Mouse (Mus musculus): ENCODE data around the gene Tradd. TPM values are rescaled to one million over a fixed set of nuclear protein-coding genes. Genes with fewer than 3 reads are reported as not detected.
A peak's percentile ranks its signal among the peaks of the same experiment; 100 is the strongest.

Tradd gene
- polyA plus RNA-seq, 1 experiment from 2014 or later = 14.3 TPM

DNA sequence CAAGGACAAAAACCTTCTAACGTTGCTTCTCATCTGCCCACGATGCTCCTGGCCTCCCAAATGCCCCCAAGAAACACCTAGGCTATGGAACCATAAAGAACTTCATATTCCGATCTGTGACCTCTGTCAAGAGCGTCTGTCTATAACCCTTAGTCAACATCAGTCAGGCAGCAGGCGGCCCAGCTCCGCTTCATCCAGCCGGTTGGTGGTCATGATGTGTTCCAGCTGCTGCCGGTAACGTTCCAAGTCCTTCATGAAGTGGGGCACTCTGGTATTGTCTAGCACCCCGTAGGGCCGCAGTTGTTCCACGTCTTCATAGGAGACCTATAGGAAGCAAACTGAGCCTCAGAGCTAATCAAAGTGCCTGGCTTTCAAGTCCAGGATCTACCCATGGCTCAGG is 17.4 kb upstream of the Tradd start:
- H3K9me3 ChIP-seq (ENCODE audit: control insufficient read depth, low read length) = no peaks in the 10 kb centered on the region
- DNase-seq (ENCODE audit: low spot score) = no peak
- H3K4me3 ChIP-seq (ENCODE audit: low read depth, low read length) = no peak overlapping the region
- no peak overlapping the region for H3K9ac ChIP-seq (ENCODE audit: low read depth, low read length)
- H3K27ac ChIP-seq (ENCODE audit: low read depth, low read length) = no peak overlapping the region
- peaks cover 28% of the 10 kb centered on the region for H3K27me3 ChIP-seq (ENCODE audit: control insufficient read depth, insufficient read depth, low read length)
- WGBS = 85% methylated on average over 12 of the region's 12 CpGs
- no peaks in the 10 kb centered on the region for H3K4me1 ChIP-seq (replicated peaks; ENCODE audit: control insufficient read depth, insufficient read depth, low read length)
- no peak for ATAC-seq (ENCODE audit: low FRiP score)
- H3K36me3 ChIP-seq (ENCODE audit: control insufficient read depth, insufficient read depth, low read length) = peaks cover 2% of the 10 kb centered on the region; the same call in 1 of the 2 replicates
- no peak overlapping the region for H3K4me2 ChIP-seq (replicated peaks; ENCODE audit: low read depth, low read length)

DNA sequence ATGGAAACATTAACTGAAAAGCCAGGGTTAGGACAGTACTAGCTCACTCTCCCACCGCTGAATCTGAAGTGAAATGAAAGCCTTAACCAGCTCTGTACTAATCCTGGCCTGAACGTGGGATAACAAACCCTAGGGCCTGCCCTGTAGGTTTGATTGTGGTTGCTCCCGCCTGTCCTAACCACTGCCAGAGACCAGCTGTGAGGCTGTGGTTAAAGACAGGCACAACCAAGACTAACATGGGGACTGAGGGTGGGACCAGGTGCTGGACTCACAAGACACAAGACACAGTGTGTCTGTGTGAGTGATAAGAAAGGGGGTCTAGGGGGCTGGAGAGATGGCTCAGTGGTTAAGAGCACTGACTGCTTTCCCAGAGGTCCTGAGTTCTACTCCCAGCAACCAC is 16.2 kb upstream of the Tradd start:
- H3K4me2 ChIP-seq (replicated peaks; ENCODE audit: low read depth, low read length) = no peak overlapping the region
- no peak overlapping the region for H3K4me3 ChIP-seq (ENCODE audit: low read depth, low read length)
- H3K4me1 ChIP-seq (replicated peaks; ENCODE audit: control insufficient read depth, insufficient read depth, low read length) = peaks cover 10% of the 10 kb centered on the region; the same call in 1 of the 2 replicates
- peaks cover 2% of the 10 kb centered on the region; the same call in 1 of the 2 replicates for H3K36me3 ChIP-seq (ENCODE audit: control insufficient read depth, insufficient read depth, low read length)
- 69% methylated on average over 3 of the region's 3 CpGs for WGBS
- H3K9ac ChIP-seq (ENCODE audit: low read depth, low read length) = no peak overlapping the region
- H3K27ac ChIP-seq (ENCODE audit: low read depth, low read length) = no peak overlapping the region
- H3K27me3 ChIP-seq (ENCODE audit: control insufficient read depth, insufficient read depth, low read length) = peaks cover 41% of the 10 kb centered on the region
- ATAC-seq (ENCODE audit: low FRiP score) (no peak), DNase-seq (ENCODE audit: low spot score) (no peak)
- no peaks in the 10 kb centered on the region for H3K9me3 ChIP-seq (ENCODE audit: control insufficient read depth, low read length)

DNA sequence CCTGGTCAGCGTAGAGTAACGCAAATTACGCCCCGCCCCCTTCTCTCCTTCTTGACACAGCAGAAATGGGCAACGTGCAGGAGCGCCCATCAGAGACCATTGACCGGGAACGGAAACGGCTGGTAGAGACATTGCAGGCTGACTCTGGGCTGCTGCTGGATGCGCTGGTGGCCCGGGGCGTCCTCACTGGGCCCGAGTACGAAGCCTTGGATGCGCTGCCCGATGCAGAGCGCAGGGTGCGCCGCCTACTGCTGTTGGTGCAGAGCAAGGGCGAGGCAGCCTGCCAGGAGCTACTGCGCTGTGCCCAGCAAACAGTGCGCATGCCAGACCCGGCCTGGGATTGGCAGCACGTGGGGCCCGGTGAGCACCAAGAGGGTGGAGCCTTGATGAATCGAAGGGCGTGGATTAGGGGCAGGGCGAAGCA is 14.5 kb upstream of the Tradd start:
- H3K27ac ChIP-seq (ENCODE audit: low read depth, low read length) = no peak overlapping the region

DNA sequence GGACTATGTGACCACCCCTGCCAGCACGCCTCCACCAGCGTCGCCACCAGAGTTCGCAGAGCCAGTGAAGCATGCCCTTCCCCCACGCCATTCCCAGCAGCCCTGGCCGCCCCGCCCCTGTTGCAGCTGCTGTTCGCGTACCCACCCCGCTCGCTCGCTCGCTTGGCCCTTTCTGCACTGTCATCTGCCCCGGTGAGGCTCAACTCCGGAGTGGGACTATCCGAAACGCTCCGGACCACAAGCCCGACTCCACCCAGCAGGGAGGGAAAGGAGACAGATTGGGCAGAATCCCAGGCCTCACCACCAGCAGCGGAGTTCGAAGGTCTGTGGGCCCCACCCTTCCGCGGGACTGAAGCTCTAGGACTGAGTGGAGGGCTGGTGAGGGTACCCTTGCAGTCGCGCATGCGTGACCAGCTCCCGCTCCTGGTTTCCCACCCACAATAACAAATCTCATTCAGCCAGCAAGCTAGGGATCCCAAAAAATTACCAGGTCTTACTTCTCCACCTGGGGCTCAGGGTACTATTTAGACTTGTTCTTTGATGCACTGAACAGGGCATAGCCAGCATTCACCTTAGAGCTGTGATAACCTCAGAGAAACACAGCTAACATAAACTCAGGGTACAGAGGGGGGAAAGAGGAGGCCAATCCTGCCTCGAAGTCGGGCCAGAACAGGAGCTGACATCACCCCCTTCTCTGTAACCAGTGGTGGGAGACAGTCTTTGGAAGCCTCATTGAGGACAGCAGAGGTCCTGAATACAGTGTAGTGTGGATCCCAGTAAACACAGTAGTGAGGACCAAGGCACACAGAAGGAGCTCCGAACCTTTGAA is 12.1 kb upstream of the Tradd start:
- Histone ChIP-seq H3K27ac (ENCODE audit: low read depth, low read length) (no peak overlapping the region), H3K36me3 (ENCODE audit: control insufficient read depth, insufficient read depth, low read length) (no peaks in the 10 kb centered on the region), H3K27me3 (ENCODE audit: control insufficient read depth, insufficient read depth, low read length) (peaks cover 77% of the 10 kb centered on the region), H3K4me3 (ENCODE audit: low read depth, low read length) (peak overlapping the region; percentile 33), H3K4me1 (replicated peaks; ENCODE audit: control insufficient read depth, insufficient read depth, low read length) (peaks cover 10% of the 10 kb centered on the region; the same call in 1 of the 2 replicates), H3K9ac (ENCODE audit: low read depth, low read length) (peak overlapping the region; percentile 40; the same call in 1 of the 2 replicates), H3K4me2 (replicated peaks; ENCODE audit: low read depth, low read length) (peak overlapping the region; percentile 72), H3K9me3 (ENCODE audit: control insufficient read depth, low read length) (no peaks in the 10 kb centered on the region)
- ATAC-seq (ENCODE audit: low FRiP score) (peak; percentile 77), DNase-seq (ENCODE audit: low spot score) (peak; percentile 74)
- WGBS = 2% methylated on average over 29 of the region's 30 CpGs

More for the DNA sequence above, 14.5 kb upstream of the Tradd start:
- DNase-seq (ENCODE audit: low spot score) (peak; percentile 22), ATAC-seq (ENCODE audit: low FRiP score) (no peak)
- no peak overlapping the region for H3K9ac ChIP-seq (ENCODE audit: low read depth, low read length)
- H3K36me3 ChIP-seq (ENCODE audit: control insufficient read depth, insufficient read depth, low read length) = peaks cover 2% of the 10 kb centered on the region; the same call in 1 of the 2 replicates
- H3K4me2 ChIP-seq (replicated peaks; ENCODE audit: low read depth, low read length) = no peak overlapping the region
- WGBS = 4% methylated on average over 28 of the region's 28 CpGs
- peaks cover 10% of the 10 kb centered on the region; the same call in 1 of the 2 replicates for H3K4me1 ChIP-seq (replicated peaks; ENCODE audit: control insufficient read depth, insufficient read depth, low read length)
- H3K27me3 ChIP-seq (ENCODE audit: control insufficient read depth, insufficient read depth, low read length) = peaks cover 55% of the 10 kb centered on the region
- no peaks in the 10 kb centered on the region for H3K9me3 ChIP-seq (ENCODE audit: control insufficient read depth, low read length)
- no peak overlapping the region for H3K4me3 ChIP-seq (ENCODE audit: low read depth, low read length)

DNA sequence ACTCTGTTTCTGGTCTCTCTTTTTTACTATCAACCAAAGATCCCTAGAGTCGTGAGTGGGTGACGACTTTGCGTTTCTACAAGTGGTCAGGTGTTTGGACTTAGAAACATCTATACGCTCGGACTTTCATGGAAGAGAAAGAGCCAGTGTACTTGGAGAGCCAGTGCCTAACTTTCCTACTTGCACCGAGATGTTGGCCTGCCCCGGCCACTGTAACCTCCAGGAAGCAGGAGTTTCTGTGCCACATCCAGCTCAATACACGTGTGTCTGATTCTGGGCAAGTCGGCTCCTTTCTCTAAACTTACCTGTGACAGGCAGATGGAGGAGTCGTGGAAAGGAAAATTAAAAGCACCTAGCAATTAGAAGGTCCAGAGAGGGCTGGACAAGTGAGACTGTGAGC is 11.4 kb upstream of the Tradd start, which contains the start of gene Nol3:
Gene Nol3 (plus strand): TSS at position 301 of the 400 bp plus-strand sequence.
- H3K9me3 ChIP-seq (ENCODE audit: control insufficient read depth, low read length) = no peaks in the 10 kb centered on the region
- peak within 1 kb of the TSS; percentile 72 for H3K4me2 ChIP-seq (replicated peaks; ENCODE audit: low read depth, low read length)
- H3K4me3 ChIP-seq (ENCODE audit: low read depth, low read length) = peak within 1 kb of the TSS; percentile 33
- no peak for ATAC-seq (ENCODE audit: low FRiP score)
- H3K9ac ChIP-seq (ENCODE audit: low read depth, low read length) = peak within 1 kb of the TSS; percentile 40; the same call in 1 of the 2 replicates
- H3K4me1 ChIP-seq (replicated peaks; ENCODE audit: control insufficient read depth, insufficient read depth, low read length) = peaks cover 11% of the 10 kb centered on the region; the same call in 1 of the 2 replicates
- WGBS = 9% methylated on average over 10 of the region's 10 CpGs
- peaks cover 84% of the 10 kb centered on the region for H3K27me3 ChIP-seq (ENCODE audit: control insufficient read depth, insufficient read depth, low read length)
- no peak for DNase-seq (ENCODE audit: low spot score)
- H3K36me3 ChIP-seq (ENCODE audit: control insufficient read depth, insufficient read depth, low read length) = no peaks in the 10 kb centered on the region
- no peak within 1 kb of the TSS for H3K27ac ChIP-seq (ENCODE audit: low read depth, low read length)

DNA sequence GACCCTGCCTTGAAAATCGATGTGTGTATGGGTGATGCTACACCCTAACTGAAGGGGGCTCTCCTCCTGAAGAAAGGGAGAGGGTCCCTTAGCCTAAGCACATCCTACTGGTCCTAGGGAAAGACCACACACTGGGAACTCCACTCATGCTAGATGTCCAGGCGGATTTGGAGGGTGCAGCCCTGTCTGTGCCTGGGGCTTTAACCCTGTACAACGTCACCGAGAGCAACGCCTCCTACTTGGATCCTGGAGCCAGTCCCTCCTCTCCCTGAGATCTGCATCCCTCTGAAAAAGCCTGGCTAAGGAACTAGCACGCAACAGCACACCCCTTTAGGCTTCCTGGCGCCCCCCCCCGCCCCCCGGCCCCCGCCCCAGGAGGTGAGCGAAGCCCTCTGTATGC is 11.0 kb upstream of the Tradd start:
- Histone ChIP-seq H3K27ac (ENCODE audit: low read depth, low read length) (no peak overlapping the region), H3K4me2 (replicated peaks; ENCODE audit: low read depth, low read length) (no peak overlapping the region), H3K36me3 (ENCODE audit: control insufficient read depth, insufficient read depth, low read length) (no peaks in the 10 kb centered on the region), H3K9me3 (ENCODE audit: control insufficient read depth, low read length) (no peaks in the 10 kb centered on the region), H3K27me3 (ENCODE audit: control insufficient read depth, insufficient read depth, low read length) (peaks cover 88% of the 10 kb centered on the region), H3K4me3 (ENCODE audit: low read depth, low read length) (no peak overlapping the region), H3K9ac (ENCODE audit: low read depth, low read length) (no peak overlapping the region), H3K4me1 (replicated peaks; ENCODE audit: control insufficient read depth, insufficient read depth, low read length) (peaks cover 13% of the 10 kb centered on the region; the same call in 1 of the 2 replicates)
- ATAC-seq (ENCODE audit: low FRiP score) = no peak
- no peak for DNase-seq (ENCODE audit: low spot score)
- 12% methylated on average over 11 of the region's 11 CpGs for WGBS

DNA sequence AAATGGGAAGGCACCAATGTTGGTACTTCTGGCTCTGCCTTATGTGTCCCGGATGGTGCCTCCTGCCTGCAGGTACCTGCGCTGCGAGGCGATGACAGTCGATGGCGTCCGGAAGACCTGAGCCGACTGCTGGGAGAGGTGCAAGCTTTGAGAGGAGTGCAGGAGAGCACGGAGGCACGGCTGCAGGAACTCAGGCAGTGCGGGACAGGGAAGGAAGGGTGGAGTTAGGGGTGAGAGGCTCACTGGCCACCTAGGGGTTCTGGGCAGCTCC is 6.4 kb upstream of the Tradd start:
- Histone ChIP-seq H3K4me3 (ENCODE audit: low read depth, low read length) (no peak overlapping the region), H3K4me1 (replicated peaks; ENCODE audit: control insufficient read depth, insufficient read depth, low read length) (peaks cover 14% of the 10 kb centered on the region), H3K27ac (ENCODE audit: low read depth, low read length) (no peak overlapping the region), H3K9me3 (ENCODE audit: control insufficient read depth, low read length) (no peaks in the 10 kb centered on the region), H3K9ac (ENCODE audit: low read depth, low read length) (no peak overlapping the region), H3K36me3 (ENCODE audit: control insufficient read depth, insufficient read depth, low read length) (no peaks in the 10 kb centered on the region), H3K4me2 (replicated peaks; ENCODE audit: low read depth, low read length) (no peak overlapping the region), H3K27me3 (ENCODE audit: control insufficient read depth, insufficient read depth, low read length) (peaks cover 93% of the 10 kb centered on the region)
- no peak for ATAC-seq (ENCODE audit: low FRiP score)
- peak; percentile 36 for DNase-seq (ENCODE audit: low spot score)
- WGBS = 3% methylated on average over 11 of the region's 11 CpGs

DNA sequence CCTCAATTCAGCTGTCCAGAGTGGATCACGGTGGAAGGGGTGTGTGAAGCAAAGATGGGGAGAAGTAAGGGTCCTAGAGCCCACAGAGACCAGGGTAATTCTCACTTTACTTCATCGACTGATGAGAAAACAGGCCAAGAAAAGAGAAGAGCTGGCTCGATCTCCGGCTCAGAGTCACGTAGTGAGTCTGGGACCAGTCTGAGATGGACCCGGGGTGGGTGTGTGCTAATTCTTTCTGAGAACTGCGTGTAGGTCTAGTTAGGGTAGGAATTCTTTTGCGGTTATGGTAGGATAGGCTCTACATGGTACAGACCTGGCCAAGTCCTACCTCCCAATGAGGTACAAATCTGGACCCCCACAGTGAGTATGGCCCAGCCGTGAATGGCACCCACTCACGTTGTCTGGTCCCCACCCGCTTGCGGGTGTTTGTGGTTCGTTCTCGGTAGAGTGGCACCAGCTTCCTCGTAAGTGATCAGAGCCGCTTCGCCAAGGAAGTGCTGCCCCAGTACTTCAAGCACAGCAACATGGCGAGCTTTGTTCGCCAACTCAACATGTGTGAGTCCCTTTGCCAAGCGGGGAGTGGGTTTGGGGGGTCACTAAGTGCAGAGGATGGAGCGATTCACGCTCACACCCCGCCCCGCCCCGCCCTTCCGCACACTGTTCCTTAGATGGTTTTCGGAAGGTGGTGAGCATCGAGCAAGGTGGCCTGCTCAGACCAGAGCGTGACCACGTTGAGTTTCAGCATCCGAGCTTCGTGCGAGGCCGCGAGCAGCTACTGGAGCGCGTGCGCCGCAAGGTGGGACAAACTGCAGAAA is 5.9 kb upstream of the Tradd start:
- DNase-seq (ENCODE audit: low spot score) (peak; percentile 46), ATAC-seq (ENCODE audit: low FRiP score) (no peak)
- 2% methylated on average over 39 of the region's 39 CpGs for WGBS

More for the DNA sequence above, 5.9 kb upstream of the Tradd start:
- Histone ChIP-seq H3K27me3 (ENCODE audit: control insufficient read depth, insufficient read depth, low read length) (peaks cover 92% of the 10 kb centered on the region), H3K9me3 (ENCODE audit: control insufficient read depth, low read length) (no peaks in the 10 kb centered on the region), H3K9ac (ENCODE audit: low read depth, low read length) (no peak overlapping the region), H3K27ac (ENCODE audit: low read depth, low read length) (no peak overlapping the region), H3K4me3 (ENCODE audit: low read depth, low read length) (peak overlapping the region; percentile 39), H3K4me1 (replicated peaks; ENCODE audit: control insufficient read depth, insufficient read depth, low read length) (peaks cover 13% of the 10 kb centered on the region; the same call in 1 of the 2 replicates), H3K4me2 (replicated peaks; ENCODE audit: low read depth, low read length) (peak overlapping the region; percentile 76), H3K36me3 (ENCODE audit: control insufficient read depth, insufficient read depth, low read length) (no peaks in the 10 kb centered on the region)
